Mouse (Mus musculus) cerebellum, adult 2 months (tissue): Measurements from ENCODE around the gene Clic1. TPM values are rescaled to one million over a fixed set of nuclear protein-coding genes. Genes with fewer than 3 reads are reported as not detected.
A peak's percentile ranks its signal among the peaks of the same experiment; 100 is the strongest.

Experiments used
- DNase-seq, 2 experiments: peaks; one replicate each; pipeline ENCODE4 v3.0.0; 2021
- H3K27ac ChIP-seq: fragments of 200-500 bp; 2 replicates; pipeline ENCODE4 v1.5.1; 2012; ENCODE audit warnings: low read length, control low read depth, inconsistent platforms; ENCODE audit not compliant: insufficient read depth
- H3K27me3 ChIP-seq: fragments of 200-500 bp; 2 replicates; pipeline ENCODE4 v1.6.1; 2012; ENCODE audit warnings: inconsistent platforms, mild to moderate bottlenecking, low read length, moderate library complexity; ENCODE audit not compliant: control insufficient read depth, insufficient read depth
- H3K4me1 ChIP-seq: fragments of 200-500 bp; 2 replicates; pipeline ENCODE4 v1.6.1; 2011; ENCODE audit warnings: low read length; ENCODE audit not compliant: control insufficient read depth, insufficient read depth
- H3K4me3 ChIP-seq: fragments of 200-500 bp; replicated peaks from 2 replicates; pipeline ENCODE3; 2011; ENCODE audit warnings: mild to moderate bottlenecking, low read depth, low read length, control low read depth; ENCODE audit not compliant: insufficient read depth
- CTCF ChIP-seq: fragments of 200-500 bp; IDR thresholded peaks from 2 replicates; pipeline ENCODE4 v1.5.1; 2011; ENCODE audit warnings: low read depth, mild to moderate bottlenecking, control low read depth, low read length, moderate library complexity, borderline replicate concordance; ENCODE audit not compliant: insufficient read depth
- POLR2A ChIP-seq: fragments of 200-500 bp; IDR thresholded peaks from 2 replicates; pipeline ENCODE4 v1.6.1; 2011; ENCODE audit warnings: low read length, control low read depth, borderline replicate concordance; ENCODE audit not compliant: insufficient read depth
- WGBS: fragments of 180-500 bp; shearing (Covaris S2); methylation state at CpG from one replicate; pipeline ENCODE4 v1.1.7; 2018; 5-methylcytosine and 5-hydroxymethylcytosine counted together
- polyA plus RNA-seq: library from polyadenylated mRNA; depleted of rRNA; stranded (reverse); fragments of >200 nt; gene quantifications from 2 replicates; pipeline ENCODE4 v1.2.3, GENCODE M21; 2012

Gene Clic1
- polyA plus RNA-seq, 1 experiment = 41.2 TPM

GRCm38 (mm10) chr17:35017706-35018030, 32.1 kb upstream of the Clic1 start:
- Histone ChIP-seq H3K27me3 (no peaks in the 10 kb centered on the region), H3K27ac (0 out of 2 replicates have a peak overlapping the region, but pooled peaks have one; percentile 18), H3K4me1 (peaks cover 39% of the 10 kb centered on the region), H3K4me3 (peak overlapping the region; percentile 7)
- 20% methylated on average over 14 of the region's 14 CpGs for WGBS
- TF ChIP-seq CTCF (no peak), POLR2A (no peak)
- DNase-seq = peak; percentile 29 to 49

DNA sequence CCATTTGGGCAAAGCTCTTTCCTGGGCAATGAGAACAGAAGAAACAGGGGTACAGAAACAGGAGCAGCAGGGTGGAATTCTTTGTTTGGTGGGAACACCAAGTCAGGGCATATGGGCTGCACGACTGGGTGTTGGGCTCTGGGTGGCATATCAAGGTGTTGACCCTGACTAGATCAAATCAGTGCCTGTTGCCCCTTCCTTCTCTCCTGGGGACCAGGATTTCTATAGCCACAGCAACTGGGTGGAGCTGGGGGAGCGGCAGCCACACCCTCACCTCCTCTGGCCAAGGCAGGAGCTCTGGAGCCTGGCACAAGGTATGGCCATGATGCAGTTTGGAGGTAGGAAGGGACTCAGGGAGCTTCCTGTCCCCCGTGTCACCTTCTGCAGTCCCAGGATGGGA, 31.6 kb upstream of the Clic1 start:
- 78% methylated on average over 3 of the region's 3 CpGs for WGBS
- DNase-seq = no peak
- no peak overlapping the region for H3K27ac ChIP-seq
- H3K4me1 ChIP-seq = peaks cover 39% of the 10 kb centered on the region
- no peaks in the 10 kb centered on the region for H3K27me3 ChIP-seq
- H3K4me3 ChIP-seq = no peak overlapping the region
- TF ChIP-seq CTCF = no peak
- no peak for TF ChIP-seq POLR2A

GRCm38 (mm10) chr17:35019894-35020293, 29.9 kb upstream of the Clic1 start:
- H3K4me1 ChIP-seq = peaks cover 39% of the 10 kb centered on the region
- no peak overlapping the region for H3K4me3 ChIP-seq
- no peak for TF ChIP-seq POLR2A
- TF ChIP-seq CTCF = no peak
- DNase-seq = no peak
- H3K27ac ChIP-seq = no peak overlapping the region
- no peaks in the 10 kb centered on the region for H3K27me3 ChIP-seq
- WGBS = 58% methylated on average over 11 of the region's 11 CpGs

- Histone ChIP-seq H3K4me1 (peaks cover 34% of the 10 kb centered on the region), H3K27ac (no peak overlapping the region), H3K4me3 (no peak overlapping the region), H3K27me3 (no peaks in the 10 kb centered on the region)
- TF ChIP-seq CTCF = no peak
- TF ChIP-seq POLR2A = no peak
- 89% methylated on average over 8 of the region's 8 CpGs for WGBS
- DNase-seq = no peak
These were observed 29.2 kb upstream of the Clic1 start for GRCm38 (mm10) chr17:35020551-35020950.

DNA sequence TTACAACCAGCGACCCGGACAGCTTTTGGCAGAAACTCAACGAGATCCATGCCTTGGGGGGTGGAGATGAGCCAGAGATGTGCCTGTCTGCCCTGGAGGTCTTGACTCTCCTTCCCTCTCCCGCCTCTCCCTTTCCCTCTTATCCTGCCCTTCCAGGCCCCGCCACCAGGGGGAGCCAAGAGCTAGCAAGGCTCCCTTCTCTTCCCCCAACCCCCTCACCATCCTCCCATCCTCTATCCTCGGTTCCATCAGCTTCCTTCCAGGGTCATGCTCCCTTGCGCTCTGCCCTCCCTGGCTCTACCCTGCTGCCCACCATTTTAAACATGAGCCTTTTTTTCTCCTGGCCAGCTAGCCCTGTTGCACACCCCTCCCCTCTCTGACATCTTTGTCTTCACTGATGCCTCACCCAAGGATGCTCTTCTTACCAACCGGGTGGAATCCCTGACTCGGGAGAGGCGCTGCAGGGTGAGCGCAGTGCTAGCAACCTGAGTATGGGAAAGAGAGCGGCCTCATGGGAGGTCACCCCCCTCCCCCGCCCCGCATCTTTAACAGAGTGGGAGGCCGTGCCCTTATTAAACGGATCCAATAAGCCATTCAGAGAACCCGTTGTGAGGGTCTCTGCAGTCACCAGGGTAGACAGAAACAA, 28.5 kb upstream of the Clic1 start:
- Histone ChIP-seq H3K27ac (no peak overlapping the region), H3K4me3 (peak overlapping the region; percentile 19)
- WGBS = 22% methylated on average over 17 of the region's 17 CpGs

DNA sequence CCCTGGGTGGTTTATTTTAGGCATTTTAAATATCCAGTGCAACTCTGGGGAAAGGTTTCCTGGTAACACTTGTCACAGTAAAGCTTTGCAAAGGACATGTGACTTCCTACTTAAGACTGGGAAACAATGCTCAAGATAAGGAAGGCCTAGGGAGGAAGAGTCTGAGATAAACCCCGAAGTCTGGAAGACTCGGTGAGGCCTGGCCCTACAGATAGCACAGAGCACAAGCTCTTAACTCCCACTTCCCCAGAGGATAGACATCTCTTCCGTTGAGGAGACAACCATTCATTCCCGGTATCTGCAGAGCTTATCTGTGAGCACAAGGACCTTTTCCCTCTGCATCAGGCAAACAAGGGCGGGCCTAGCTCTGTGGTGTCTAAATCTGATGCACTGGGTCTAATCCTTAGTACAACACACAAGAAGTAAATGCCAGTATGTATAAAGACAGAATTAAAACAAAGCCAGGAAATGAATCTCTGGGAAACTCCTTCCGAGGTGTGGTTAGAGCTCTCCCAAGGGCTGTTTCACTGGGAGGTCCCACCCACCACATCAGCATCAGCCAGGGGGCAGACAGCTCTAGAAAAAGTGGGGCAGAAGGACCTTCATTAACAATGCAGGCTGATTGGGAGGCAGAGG, 27.8 kb upstream of the Clic1 start:
- no peak for TF ChIP-seq POLR2A
- no peak for TF ChIP-seq CTCF

More for the DNA sequence above, 28.5 kb upstream of the Clic1 start:
- Histone ChIP-seq H3K4me1 (peaks cover 27% of the 10 kb centered on the region), H3K27me3 (no peaks in the 10 kb centered on the region)
- TF ChIP-seq POLR2A = no peak
- peak; percentile 95 for TF ChIP-seq CTCF
- peak; percentile 83 to 91 for DNase-seq

DNA sequence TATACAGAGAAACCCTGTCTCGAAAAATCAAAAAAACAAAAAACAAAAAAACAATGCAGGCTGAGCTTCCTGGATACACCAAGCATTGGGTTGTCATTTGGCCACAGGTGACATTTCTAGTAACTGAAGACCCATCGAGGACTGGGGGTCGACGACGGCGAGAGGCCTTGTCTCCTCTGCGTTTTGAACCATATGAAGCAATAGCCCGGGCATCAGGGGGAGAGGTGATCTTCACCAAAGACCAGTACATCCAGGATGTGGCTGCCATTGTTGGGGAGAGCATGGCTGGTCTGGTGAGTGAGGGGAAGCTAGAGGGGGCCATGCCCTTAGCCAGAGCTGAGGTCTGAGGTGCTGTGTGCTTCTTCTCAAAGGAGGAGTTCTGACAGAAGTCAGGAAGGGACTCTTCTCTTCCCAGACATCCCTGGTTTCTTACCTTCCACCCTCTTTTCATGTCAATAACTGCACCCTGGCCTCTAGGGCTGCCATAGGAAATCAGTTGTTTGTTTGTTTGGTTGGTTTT, 27.2 kb upstream of the Clic1 start:
- DNase-seq = no peak
- TF ChIP-seq POLR2A (no peak), CTCF (no peak)
- Histone ChIP-seq H3K27ac (no peak overlapping the region), H3K4me1 (peaks cover 17% of the 10 kb centered on the region), H3K27me3 (no peaks in the 10 kb centered on the region), H3K4me3 (no peak overlapping the region)
- WGBS = 96% methylated on average over 8 of the region's 8 CpGs

More for the DNA sequence above, 27.8 kb upstream of the Clic1 start:
- whole genome bisulfite sequencing = 74% methylated on average over 6 of the region's 6 CpGs
- no peak for DNase-seq
- Histone ChIP-seq H3K4me1 (peaks cover 20% of the 10 kb centered on the region), H3K27me3 (no peaks in the 10 kb centered on the region), H3K4me3 (no peak overlapping the region), H3K27ac (no peak overlapping the region)

DNA sequence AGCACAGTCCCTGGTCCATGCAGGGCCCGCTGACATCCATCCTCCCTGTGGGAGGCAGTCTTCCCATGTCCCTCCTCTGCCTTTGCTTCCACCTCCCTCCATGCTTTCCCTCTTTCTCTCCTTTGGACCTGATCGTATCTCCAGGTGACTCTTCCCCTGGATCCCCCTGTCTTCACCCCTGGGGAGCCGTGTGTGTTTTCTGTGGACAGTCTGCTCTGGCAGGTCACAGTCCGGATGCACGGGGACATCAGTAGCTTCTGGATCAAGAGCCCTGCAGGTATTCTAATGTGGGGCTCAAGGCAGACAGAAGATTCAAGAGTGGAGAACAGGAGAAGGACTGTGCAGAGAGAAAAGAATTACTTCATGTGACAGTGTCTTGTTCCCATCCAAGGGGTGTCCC, 26.5 kb upstream of the Clic1 start:
- peaks cover 14% of the 10 kb centered on the region; the same call in 1 of the 2 replicates for H3K4me1 ChIP-seq
- H3K4me3 ChIP-seq = no peak overlapping the region
- no peak for TF ChIP-seq CTCF
- TF ChIP-seq POLR2A = no peak
- H3K27ac ChIP-seq = no peak overlapping the region
- no peak for DNase-seq
- no peaks in the 10 kb centered on the region for H3K27me3 ChIP-seq
- WGBS = 82% methylated on average over 5 of the region's 5 CpGs

DNA sequence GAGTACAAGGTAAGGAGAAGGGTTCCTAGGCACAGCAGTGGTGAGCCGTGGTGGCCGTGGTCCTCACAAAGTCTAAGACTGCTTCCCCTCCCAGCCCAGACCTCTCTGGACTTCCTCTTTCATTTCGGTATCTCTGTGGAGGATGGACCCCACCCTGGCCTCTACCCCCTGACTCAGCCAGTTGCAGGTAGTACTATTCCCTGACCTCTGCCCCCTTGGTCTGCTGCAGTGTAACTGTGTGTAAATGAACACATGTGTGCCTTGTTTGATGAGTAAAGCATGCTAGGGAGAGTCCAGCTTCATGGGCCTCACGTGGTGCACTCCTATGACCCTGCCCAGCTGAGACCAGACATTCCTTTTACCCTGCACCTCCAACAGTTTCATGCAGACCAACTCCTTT, 26.0 kb upstream of the Clic1 start:
- TF ChIP-seq CTCF (no peak), POLR2A (no peak)
- H3K4me3 ChIP-seq = no peak overlapping the region
- no peak overlapping the region for H3K27ac ChIP-seq
- H3K27me3 ChIP-seq = no peaks in the 10 kb centered on the region
- 90% methylated on average over 4 of the region's 4 CpGs for WGBS
- H3K4me1 ChIP-seq = peaks cover 10% of the 10 kb centered on the region; the same call in 1 of the 2 replicates
- DNase-seq = no peak
